Mouse (Mus musculus): ENCODE data around the gene Zswim4. TPM values are rescaled to one million over a fixed set of nuclear protein-coding genes. Genes with fewer than 3 reads are reported as not detected.
A peak's percentile ranks its signal among the peaks of the same experiment; 100 is the strongest.

Gene Zswim4
- polyA plus RNA-seq, 1 experiment from 2014 or later: 37.1 TPM

DNA sequence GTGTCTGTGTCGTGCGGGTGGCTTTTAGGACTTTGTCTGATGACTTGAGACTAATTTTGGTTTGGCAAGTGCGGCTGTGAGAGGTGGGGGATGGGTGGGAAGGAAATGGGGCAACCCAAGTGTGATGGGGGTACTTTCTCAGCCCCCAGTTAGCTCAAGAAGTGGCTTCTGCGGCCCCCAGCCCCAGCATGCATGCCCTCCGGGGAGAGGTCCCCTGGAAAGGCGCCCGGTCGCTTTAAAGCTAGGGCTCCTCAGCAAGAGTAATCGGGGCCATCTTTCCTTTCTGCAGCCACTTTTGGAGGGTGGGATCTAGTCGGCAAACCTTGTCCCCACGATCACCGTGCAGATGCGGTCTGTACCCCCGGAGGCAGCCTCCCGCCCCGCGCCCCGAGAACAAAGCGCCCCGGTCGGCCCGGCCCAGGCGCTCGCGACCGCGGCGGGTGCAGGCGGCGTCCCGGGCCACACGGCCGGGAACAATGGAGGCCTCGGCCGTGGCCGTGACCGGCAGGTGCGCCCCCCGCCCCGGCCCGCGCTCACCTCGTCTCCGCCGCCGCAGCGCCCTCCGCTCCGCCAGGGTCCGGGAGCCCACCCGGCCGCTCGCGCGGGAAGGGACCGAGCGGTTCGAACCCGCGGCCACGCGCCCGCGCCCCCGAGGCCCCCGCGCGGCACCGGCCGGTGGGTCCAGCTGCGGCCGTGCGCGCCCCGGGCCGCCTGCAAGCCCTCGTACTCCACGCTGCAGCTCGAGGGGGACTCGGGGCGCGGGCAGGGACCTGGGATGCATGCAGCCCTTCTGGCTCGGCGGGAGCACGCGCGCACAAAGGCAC is 53.4 kb downstream of the Zswim4 start:
- WGBS: 1% methylated on average over 79 of the region's 87 CpGs
- Histone ChIP-seq H3K4me1 (replicated peaks; ENCODE audit: control insufficient read depth, insufficient read depth, low read length) (peaks cover 29% of the 10 kb centered on the region), H3K9ac (ENCODE audit: low read length) (peak overlapping the region; percentile 100), H3K27ac (ENCODE audit: low read depth, low read length) (peak overlapping the region; percentile 83), H3K36me3 (ENCODE audit: control insufficient read depth, insufficient read depth, low read length) (no peaks in the 10 kb centered on the region), H3K4me2 (ENCODE audit: low read depth, low read length, severe bottlenecking) (peak overlapping the region; percentile 67), H3K4me3 (ENCODE audit: low read depth, low read length) (peak overlapping the region; percentile 82), H3K9me3 (ENCODE audit: control insufficient read depth, low read length) (no peaks in the 10 kb centered on the region), H3K27me3 (ENCODE audit: control insufficient read depth, insufficient read depth, low read length) (no peaks in the 10 kb centered on the region)
- DNase-seq (ENCODE audit: low spot score) (peak; percentile 81), ATAC-seq (replicated peaks; ENCODE audit: low FRiP score) (peak; percentile 36; the same call in 1 of the 2 replicates)

- H3K27ac ChIP-seq (ENCODE audit: low read depth, low read length): peak overlapping the region; percentile 83; the same call in 1 of the 2 replicates
- H3K36me3 ChIP-seq (ENCODE audit: control insufficient read depth, insufficient read depth, low read length): no peaks in the 10 kb centered on the region
- H3K4me3 ChIP-seq (ENCODE audit: low read depth, low read length): peak overlapping the region; percentile 82
- peaks cover 29% of the 10 kb centered on the region for H3K4me1 ChIP-seq (replicated peaks; ENCODE audit: control insufficient read depth, insufficient read depth, low read length)
- DNase-seq (ENCODE audit: low spot score) (no peak), ATAC-seq (replicated peaks; ENCODE audit: low FRiP score) (no peak)
- no peaks in the 10 kb centered on the region for H3K27me3 ChIP-seq (ENCODE audit: control insufficient read depth, insufficient read depth, low read length)
- H3K9ac ChIP-seq (ENCODE audit: low read length): peak overlapping the region; percentile 100
- 69% methylated on average over 4 of the region's 4 CpGs for WGBS
- H3K9me3 ChIP-seq (ENCODE audit: control insufficient read depth, low read length): no peaks in the 10 kb centered on the region
- H3K4me2 ChIP-seq (ENCODE audit: low read depth, low read length, severe bottlenecking): peak overlapping the region; percentile 67
Measured at GRCm38 (mm10) chr8:84182833-84183232, 54.0 kb downstream of the Zswim4 start.

DNA sequence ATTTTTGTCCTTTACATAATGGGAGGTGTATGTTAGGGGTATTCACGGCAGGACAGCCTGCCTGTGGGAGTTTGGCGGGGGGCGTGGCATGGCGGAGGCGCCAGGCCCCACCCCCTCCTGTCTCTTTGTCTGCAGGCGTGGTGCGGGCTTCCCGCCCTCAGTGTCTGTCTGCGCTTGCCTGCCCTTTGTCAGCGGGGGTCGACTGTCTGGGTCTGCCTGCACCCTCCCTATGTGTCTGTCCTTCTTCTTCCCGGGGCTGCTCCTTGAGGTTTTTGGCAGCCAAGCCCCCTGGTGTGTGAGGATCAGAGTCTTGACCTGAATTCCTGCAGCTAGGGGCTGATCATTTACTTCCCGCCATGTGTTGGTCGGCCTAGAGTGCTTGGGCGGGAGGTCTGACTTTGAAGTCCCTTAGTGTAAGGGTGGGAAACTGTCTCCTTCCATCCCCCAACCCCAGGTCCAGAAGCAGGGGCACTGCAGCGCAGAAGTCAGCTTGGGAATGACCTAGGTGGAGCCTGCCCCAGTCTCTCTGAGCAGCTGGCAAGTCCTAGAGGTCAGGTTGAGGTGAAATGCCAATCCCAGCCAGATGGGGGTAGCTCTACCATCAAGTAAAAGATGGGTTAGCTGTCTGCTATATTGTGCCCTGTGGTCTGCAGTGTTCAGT is 56.2 kb downstream of the Zswim4 start:
- DNase-seq (ENCODE audit: low spot score): peak; percentile 91
- Histone ChIP-seq H3K4me2 (ENCODE audit: low read depth, low read length, severe bottlenecking) (peak overlapping the region; percentile 61), H3K9me3 (ENCODE audit: control insufficient read depth, low read length) (no peaks in the 10 kb centered on the region), H3K9ac (ENCODE audit: low read length) (peak overlapping the region; percentile 75), H3K4me1 (replicated peaks; ENCODE audit: control insufficient read depth, insufficient read depth, low read length) (peaks cover 23% of the 10 kb centered on the region), H3K27me3 (ENCODE audit: control insufficient read depth, insufficient read depth, low read length) (no peaks in the 10 kb centered on the region), H3K36me3 (ENCODE audit: control insufficient read depth, insufficient read depth, low read length) (no peaks in the 10 kb centered on the region), H3K27ac (ENCODE audit: low read depth, low read length) (peak overlapping the region; percentile 92), H3K4me3 (ENCODE audit: low read depth, low read length) (peak overlapping the region; percentile 15)
- WGBS: under 1% methylated on average over 16 of the region's 16 CpGs
- peak; percentile 79 for ATAC-seq (replicated peaks; ENCODE audit: low FRiP score)

DNA sequence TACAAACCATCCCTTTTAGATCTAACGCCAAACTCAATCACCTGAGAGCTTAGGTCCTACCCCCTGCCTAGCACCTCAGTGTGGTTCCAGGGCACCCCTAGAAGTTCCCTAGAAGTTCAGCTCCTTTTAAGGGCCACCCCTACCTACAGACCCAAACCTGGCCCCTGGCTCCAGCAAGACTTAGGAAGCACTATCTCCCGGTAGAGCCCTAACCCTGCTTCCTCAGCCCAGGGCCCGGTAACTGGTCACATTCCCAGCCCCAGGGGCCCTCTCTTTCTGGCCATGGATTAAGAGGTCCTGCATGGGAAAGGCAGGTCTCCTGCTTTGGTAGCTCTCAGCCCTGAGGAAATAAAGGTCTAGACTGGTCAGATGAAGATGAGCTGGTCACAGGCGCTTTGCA is 56.9 kb downstream of the Zswim4 start:
- DNase-seq (ENCODE audit: low spot score) (no peak), ATAC-seq (replicated peaks; ENCODE audit: low FRiP score) (no peak)
- H3K27ac ChIP-seq (ENCODE audit: low read depth, low read length): peak overlapping the region; percentile 92
- peak overlapping the region; percentile 75 for H3K9ac ChIP-seq (ENCODE audit: low read length)
- H3K9me3 ChIP-seq (ENCODE audit: control insufficient read depth, low read length): no peaks in the 10 kb centered on the region
- H3K4me2 ChIP-seq (ENCODE audit: low read depth, low read length, severe bottlenecking): peak overlapping the region; percentile 61
- H3K4me1 ChIP-seq (replicated peaks; ENCODE audit: control insufficient read depth, insufficient read depth, low read length): peaks cover 23% of the 10 kb centered on the region
- peak overlapping the region; percentile 15 for H3K4me3 ChIP-seq (ENCODE audit: low read depth, low read length)
- no peaks in the 10 kb centered on the region for H3K36me3 ChIP-seq (ENCODE audit: control insufficient read depth, insufficient read depth, low read length)
- 11% methylated on average over 4 of the region's 4 CpGs for WGBS
- H3K27me3 ChIP-seq (ENCODE audit: control insufficient read depth, insufficient read depth, low read length): no peaks in the 10 kb centered on the region

GRCm38 (mm10) chr8:84178592-84178991 is 58.3 kb downstream of the Zswim4 start:
- H3K4me2 ChIP-seq (ENCODE audit: low read depth, low read length, severe bottlenecking): no peak overlapping the region
- no peaks in the 10 kb centered on the region for H3K9me3 ChIP-seq (ENCODE audit: control insufficient read depth, low read length)
- DNase-seq (ENCODE audit: low spot score) (no peak), ATAC-seq (replicated peaks; ENCODE audit: low FRiP score) (no peak)
- H3K27ac ChIP-seq (ENCODE audit: low read depth, low read length): no peak overlapping the region
- H3K4me3 ChIP-seq (ENCODE audit: low read depth, low read length): no peak overlapping the region
- 87% methylated on average over 8 of the region's 8 CpGs for WGBS
- H3K9ac ChIP-seq (ENCODE audit: low read length): no peak overlapping the region
- no peaks in the 10 kb centered on the region for H3K36me3 ChIP-seq (ENCODE audit: control insufficient read depth, insufficient read depth, low read length)
- H3K27me3 ChIP-seq (ENCODE audit: control insufficient read depth, insufficient read depth, low read length): no peaks in the 10 kb centered on the region
- H3K4me1 ChIP-seq (replicated peaks; ENCODE audit: control insufficient read depth, insufficient read depth, low read length): peaks cover 23% of the 10 kb centered on the region

DNA sequence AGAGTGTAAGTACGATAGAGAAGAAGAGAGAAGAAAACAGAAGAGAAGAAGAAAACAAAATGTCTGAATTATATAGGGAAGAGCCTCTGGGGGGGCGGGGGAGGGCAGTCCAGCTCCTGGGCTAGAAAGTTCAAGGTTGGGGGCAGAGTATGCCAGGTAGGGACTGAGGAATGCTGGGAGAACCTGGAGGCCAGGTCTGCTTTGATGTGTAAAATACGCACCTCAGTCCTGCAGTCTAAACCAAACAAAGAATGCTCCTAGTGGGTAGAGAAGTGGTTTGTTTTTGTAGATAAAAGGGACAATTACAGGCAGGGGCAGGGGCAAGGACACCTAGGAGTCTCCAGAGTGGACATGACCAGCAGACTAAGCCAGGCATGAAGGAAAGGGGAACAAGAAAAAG is 59.5 kb downstream of the Zswim4 start:
- Histone ChIP-seq H3K4me3 (ENCODE audit: low read depth, low read length) (no peak overlapping the region), H3K9ac (ENCODE audit: low read length) (no peak overlapping the region), H3K27me3 (ENCODE audit: control insufficient read depth, insufficient read depth, low read length) (no peaks in the 10 kb centered on the region), H3K36me3 (ENCODE audit: control insufficient read depth, insufficient read depth, low read length) (no peaks in the 10 kb centered on the region), H3K4me1 (replicated peaks; ENCODE audit: control insufficient read depth, insufficient read depth, low read length) (peaks cover 23% of the 10 kb centered on the region), H3K9me3 (ENCODE audit: control insufficient read depth, low read length) (no peaks in the 10 kb centered on the region), H3K27ac (ENCODE audit: low read depth, low read length) (no peak overlapping the region), H3K4me2 (ENCODE audit: low read depth, low read length, severe bottlenecking) (no peak overlapping the region)
- no peak for ATAC-seq (replicated peaks; ENCODE audit: low FRiP score)
- WGBS: 91% methylated on average over 3 of the region's 3 CpGs
- no peak for DNase-seq (ENCODE audit: low spot score)

- ATAC-seq (replicated peaks; ENCODE audit: low FRiP score) (no peak), DNase-seq (ENCODE audit: low spot score) (no peak)
- no peaks in the 10 kb centered on the region for H3K27me3 ChIP-seq (ENCODE audit: control insufficient read depth, insufficient read depth, low read length)
- H3K9ac ChIP-seq (ENCODE audit: low read length): no peak overlapping the region
- WGBS: 57% methylated on average over 3 of the region's 3 CpGs
- H3K4me1 ChIP-seq (replicated peaks; ENCODE audit: control insufficient read depth, insufficient read depth, low read length): peaks cover 23% of the 10 kb centered on the region
- no peaks in the 10 kb centered on the region for H3K9me3 ChIP-seq (ENCODE audit: control insufficient read depth, low read length)
- no peak overlapping the region for H3K4me3 ChIP-seq (ENCODE audit: low read depth, low read length)
- no peak overlapping the region for H3K27ac ChIP-seq (ENCODE audit: low read depth, low read length)
- no peak overlapping the region for H3K4me2 ChIP-seq (ENCODE audit: low read depth, low read length, severe bottlenecking)
- H3K36me3 ChIP-seq (ENCODE audit: control insufficient read depth, insufficient read depth, low read length): peaks cover 5% of the 10 kb centered on the region; the same call in 1 of the 2 replicates
Measured at GRCm38 (mm10) chr8:84176560-84176959, 60.3 kb downstream of the Zswim4 start.

DNA sequence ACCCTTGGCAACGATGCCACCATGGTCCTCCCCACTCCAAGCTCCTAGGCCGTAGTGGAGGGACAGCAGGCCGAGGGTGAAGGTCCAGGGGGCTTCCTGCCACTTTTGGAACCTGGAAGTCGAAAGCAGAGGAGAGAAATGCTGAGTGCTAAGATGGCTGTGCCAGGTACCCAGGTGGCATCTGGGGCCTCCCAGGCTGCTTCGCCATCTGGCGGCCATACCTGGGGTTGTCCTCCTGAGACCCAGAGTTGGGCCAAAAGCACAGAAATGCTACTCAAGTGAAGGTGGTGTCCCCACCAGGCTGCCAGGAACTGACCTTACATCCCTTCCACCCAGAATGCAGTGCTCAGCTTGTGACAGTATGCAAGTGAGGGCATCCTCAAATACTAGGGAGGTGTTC is 63.0 kb downstream of the Zswim4 start:
- Histone ChIP-seq H3K9ac (ENCODE audit: low read length) (no peak overlapping the region), H3K9me3 (ENCODE audit: control insufficient read depth, low read length) (no peaks in the 10 kb centered on the region), H3K27ac (ENCODE audit: low read depth, low read length) (no peak overlapping the region), H3K27me3 (ENCODE audit: control insufficient read depth, insufficient read depth, low read length) (no peaks in the 10 kb centered on the region), H3K4me3 (ENCODE audit: low read depth, low read length) (no peak overlapping the region), H3K4me2 (ENCODE audit: low read depth, low read length, severe bottlenecking) (no peak overlapping the region), H3K36me3 (ENCODE audit: control insufficient read depth, insufficient read depth, low read length) (peaks cover 5% of the 10 kb centered on the region; the same call in 1 of the 2 replicates), H3K4me1 (replicated peaks; ENCODE audit: control insufficient read depth, insufficient read depth, low read length) (no peaks in the 10 kb centered on the region)
- DNase-seq (ENCODE audit: low spot score): no peak
- ATAC-seq (replicated peaks; ENCODE audit: low FRiP score): no peak
- WGBS: 77% methylated on average over 6 of the region's 6 CpGs
